Mouse (Mus musculus): ENCODE measurements at regions not wholly inside any gene's neighbourhood (a gene's known extent, or its start where the extent isn't known, plus 50 kb on each side); places are given as distances from the start of the nearest gene placed in this dataset.

DNA sequence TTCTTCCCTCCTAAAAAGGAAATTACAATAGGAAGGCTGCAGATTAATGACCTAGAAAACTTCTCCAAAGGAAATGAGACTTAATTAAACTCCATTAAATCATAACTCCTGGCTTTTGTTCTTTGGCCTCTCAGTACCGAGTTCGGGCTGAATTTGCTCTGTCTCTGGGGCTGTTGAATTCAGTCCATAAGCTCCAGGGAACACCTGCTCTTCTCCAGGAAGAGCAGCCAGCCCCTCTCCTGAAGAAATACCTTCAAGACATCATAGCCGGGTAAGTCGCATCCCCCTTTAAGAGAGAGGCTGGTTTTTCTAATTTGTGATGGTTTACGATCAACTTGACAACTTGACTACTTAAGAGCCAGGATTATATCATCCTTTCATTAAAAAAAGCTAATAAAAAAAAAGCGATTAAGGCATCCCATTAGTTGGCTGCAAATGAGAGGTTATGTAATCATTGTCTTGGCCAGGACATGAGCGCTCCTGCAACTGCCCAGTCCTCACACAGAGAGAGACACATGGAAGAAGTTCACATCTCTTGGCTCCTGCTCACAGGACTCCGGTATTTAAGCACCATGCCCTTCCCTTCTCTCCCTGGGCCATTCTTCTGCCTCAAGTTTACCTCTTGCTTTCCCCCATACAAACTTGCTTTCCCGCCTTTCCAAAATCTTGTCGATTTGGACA, 524.0 kb upstream of the Adam5 start:
- Histone ChIP-seq H3K4me3 (replicated peaks) (no peak overlapping the region), H3K36me3 (replicated peaks; ENCODE audit: low read length) (no peaks in the 10 kb centered on the region), H3K4me1 (peaks cover 3% of the 10 kb centered on the region), H3K9me3 (peaks cover 14% of the 10 kb centered on the region), H3K27me3 (replicated peaks) (peaks cover 42% of the 10 kb centered on the region)
- TF ChIP-seq GATA1 (IDR thresholded peaks at IDR 0.05; ENCODE audit: borderline replicate concordance, low read length) (no peak), FLI1 (IDR thresholded peaks at IDR 0.05; ENCODE audit: low read length) (no peak)

DNA sequence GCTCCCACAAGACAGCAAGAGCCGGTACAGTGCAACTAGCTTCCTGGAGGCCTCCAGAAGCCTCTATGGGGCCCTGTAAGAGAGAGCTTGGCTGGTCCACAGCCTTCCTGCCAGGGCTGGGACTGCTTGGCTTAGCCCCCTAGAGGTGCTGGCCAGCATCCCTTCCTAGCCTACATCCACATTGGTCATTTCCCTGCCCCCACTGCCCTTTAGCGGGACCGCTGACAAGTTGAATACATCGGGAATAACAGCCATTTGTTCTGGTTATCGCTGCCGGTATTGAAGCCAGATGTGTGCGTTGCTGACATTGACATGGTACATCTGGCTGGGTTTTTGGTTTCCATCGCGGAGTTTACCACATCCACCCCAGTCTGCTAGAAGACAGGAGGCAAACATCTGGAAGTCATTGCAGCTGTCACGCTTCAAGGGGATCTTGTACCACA, 519.0 kb upstream of the Adam5 start:
- H3K36me3 ChIP-seq (replicated peaks; ENCODE audit: low read length) = no peaks in the 10 kb centered on the region

DNA sequence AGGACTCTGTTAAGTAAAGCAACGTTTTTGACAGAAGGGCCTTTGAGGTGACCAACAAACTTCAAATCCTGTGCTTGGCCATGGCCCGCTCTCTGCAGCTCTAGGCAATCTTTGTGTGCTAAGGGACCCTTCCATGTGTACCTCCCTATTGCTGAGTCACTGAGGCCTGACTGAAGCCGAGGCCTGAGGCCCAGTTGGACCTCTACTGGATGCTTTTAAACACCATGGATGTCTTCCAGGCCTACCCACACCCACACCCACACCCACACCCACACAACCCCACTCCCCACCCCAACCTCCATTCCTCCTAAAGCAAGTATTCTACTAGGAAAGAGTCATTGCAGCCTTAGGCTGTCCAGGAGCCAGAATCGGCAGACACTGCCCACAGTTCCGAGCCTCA, 518.3 kb upstream of the Adam5 start:
- TF ChIP-seq FLI1 (IDR thresholded peaks at IDR 0.05; ENCODE audit: low read length) = no peak
- no peak for TF ChIP-seq GATA1 (IDR thresholded peaks at IDR 0.05; ENCODE audit: borderline replicate concordance, low read length)
- peaks cover 24% of the 10 kb centered on the region for H3K27me3 ChIP-seq (replicated peaks)
- no peaks in the 10 kb centered on the region for H3K36me3 ChIP-seq (replicated peaks; ENCODE audit: low read length)
- H3K4me1 ChIP-seq = no peaks in the 10 kb centered on the region
- H3K9me3 ChIP-seq = peaks cover 14% of the 10 kb centered on the region
- no peak overlapping the region for H3K4me3 ChIP-seq (replicated peaks)

More for the DNA sequence above, 519.0 kb upstream of the Adam5 start:
- H3K4me3 ChIP-seq (replicated peaks) = no peak overlapping the region
- peaks cover 24% of the 10 kb centered on the region for H3K27me3 ChIP-seq (replicated peaks)
- no peaks in the 10 kb centered on the region for H3K4me1 ChIP-seq
- TF ChIP-seq GATA1 (IDR thresholded peaks at IDR 0.05; ENCODE audit: borderline replicate concordance, low read length) (no peak), FLI1 (IDR thresholded peaks at IDR 0.05; ENCODE audit: low read length) (no peak)
- H3K9me3 ChIP-seq = peaks cover 14% of the 10 kb centered on the region

DNA sequence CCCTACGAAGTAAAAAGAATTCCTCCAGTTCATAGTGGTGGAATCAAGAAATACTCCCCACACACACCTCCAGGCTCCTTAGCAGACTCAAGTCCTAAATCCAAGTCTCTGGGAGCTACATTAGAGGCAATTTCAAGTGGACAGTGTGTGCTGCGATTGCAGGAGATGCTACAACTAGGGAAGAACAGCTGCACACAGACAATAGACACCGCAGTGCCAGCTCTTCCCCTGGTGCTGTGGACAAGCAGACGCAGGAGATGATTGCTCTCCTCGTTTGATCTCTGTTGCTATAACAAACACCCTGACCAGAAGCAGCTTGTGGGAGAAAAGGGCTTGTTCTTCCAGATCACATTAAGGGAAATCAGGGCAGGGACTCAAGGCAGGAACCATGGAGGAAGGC, 517.1 kb upstream of the Adam5 start:
- H3K4me1 ChIP-seq = no peaks in the 10 kb centered on the region
- no peak overlapping the region for H3K4me3 ChIP-seq (replicated peaks)
- H3K27me3 ChIP-seq (replicated peaks) = peaks cover 21% of the 10 kb centered on the region
- TF ChIP-seq GATA1 (IDR thresholded peaks at IDR 0.05; ENCODE audit: borderline replicate concordance, low read length) (no peak), FLI1 (IDR thresholded peaks at IDR 0.05; ENCODE audit: low read length) (no peak)
- no peaks in the 10 kb centered on the region for H3K36me3 ChIP-seq (replicated peaks; ENCODE audit: low read length)
- peaks cover 23% of the 10 kb centered on the region for H3K9me3 ChIP-seq

DNA sequence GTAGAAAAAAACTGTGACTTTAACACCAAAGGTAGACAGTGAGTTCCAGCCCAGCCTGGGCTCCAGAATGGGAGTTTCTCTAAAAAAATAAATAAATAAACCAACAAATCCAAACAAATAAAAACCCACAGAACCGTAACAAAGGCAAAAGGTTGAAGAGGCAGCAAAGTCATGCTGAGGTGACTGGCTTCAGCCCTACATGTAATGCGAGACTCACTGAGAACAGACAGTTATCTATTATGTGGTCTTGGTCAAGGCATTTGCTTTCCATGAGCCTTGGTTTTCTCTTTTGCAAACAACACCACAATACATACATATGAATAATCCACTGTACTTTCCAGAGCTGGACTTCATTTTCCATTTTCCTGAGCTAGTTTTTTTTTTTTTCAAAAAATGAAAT, 516.6 kb upstream of the Adam5 start:
- peaks cover 21% of the 10 kb centered on the region for H3K27me3 ChIP-seq (replicated peaks)
- peaks cover 23% of the 10 kb centered on the region for H3K9me3 ChIP-seq
- no peak overlapping the region for H3K4me3 ChIP-seq (replicated peaks)
- H3K4me1 ChIP-seq = no peaks in the 10 kb centered on the region
- TF ChIP-seq FLI1 (IDR thresholded peaks at IDR 0.05; ENCODE audit: low read length) (no peak), GATA1 (IDR thresholded peaks at IDR 0.05; ENCODE audit: borderline replicate concordance, low read length) (no peak)
- H3K36me3 ChIP-seq (replicated peaks; ENCODE audit: low read length) = no peaks in the 10 kb centered on the region

DNA sequence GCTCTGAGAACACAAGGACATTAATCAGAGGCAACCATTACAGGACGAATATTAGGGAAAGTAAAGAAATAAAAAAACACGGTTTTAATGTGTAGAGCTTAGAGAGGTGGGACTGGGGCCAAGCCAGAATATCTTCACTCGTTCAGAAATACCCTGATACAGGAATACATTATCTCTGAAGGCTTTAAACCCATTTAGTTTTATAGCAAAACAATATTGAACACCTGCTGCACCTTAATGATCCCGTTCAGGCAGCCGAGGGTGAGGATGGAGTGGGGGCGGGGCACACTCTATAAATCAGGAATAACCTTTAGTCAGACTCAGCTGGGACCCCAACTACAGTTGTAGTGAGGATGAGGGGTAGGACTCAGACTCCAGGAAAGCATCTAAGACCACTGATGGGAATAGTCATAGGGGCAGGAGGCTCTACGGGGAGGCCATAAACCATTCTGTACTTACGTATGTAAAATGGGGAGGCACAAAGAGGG, 508.0 kb upstream of the Adam5 start:
- no peaks in the 10 kb centered on the region for H3K36me3 ChIP-seq (replicated peaks; ENCODE audit: low read length)
- TF ChIP-seq GATA1 (IDR thresholded peaks at IDR 0.05; ENCODE audit: borderline replicate concordance, low read length) (no peak), FLI1 (IDR thresholded peaks at IDR 0.05; ENCODE audit: low read length) (no peak)
- peaks cover 23% of the 10 kb centered on the region for H3K27me3 ChIP-seq (replicated peaks)
- H3K9me3 ChIP-seq = peaks cover 12% of the 10 kb centered on the region
- H3K4me1 ChIP-seq = peaks cover 7% of the 10 kb centered on the region
- H3K4me3 ChIP-seq (replicated peaks) = no peak overlapping the region

DNA sequence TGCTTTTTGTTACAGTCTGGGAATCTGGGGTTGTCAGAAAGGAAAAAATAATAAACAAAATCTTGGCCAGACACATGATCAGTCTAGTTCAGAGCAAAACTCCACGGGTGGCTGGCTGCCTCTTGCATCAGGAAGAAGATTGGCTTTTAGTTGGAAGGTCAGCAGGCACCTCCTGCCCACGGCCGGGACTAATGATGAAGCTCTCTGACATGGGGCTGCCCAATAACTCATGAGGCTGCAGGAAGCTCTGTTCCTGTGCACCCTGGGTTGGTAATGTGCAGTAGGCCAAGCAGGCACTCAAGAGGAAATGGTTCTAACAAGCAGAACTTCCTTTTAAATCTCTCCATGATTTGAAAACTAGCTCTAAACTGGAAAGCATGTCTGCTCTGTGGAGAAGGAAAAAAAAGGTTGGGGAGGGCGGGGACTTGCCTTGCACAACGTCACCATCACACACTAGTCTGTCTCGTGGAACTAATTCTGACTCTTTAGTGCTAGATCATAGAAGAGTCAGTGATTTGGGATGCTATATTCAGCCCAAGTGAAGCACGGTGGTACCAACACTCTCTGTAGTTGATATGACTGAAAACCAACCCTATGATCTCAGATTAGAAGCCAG, 507.1 kb upstream of the Adam5 start:
- no peak overlapping the region for H3K4me3 ChIP-seq (replicated peaks)
- peaks cover 27% of the 10 kb centered on the region for H3K27me3 ChIP-seq (replicated peaks)
- no peaks in the 10 kb centered on the region for H3K36me3 ChIP-seq (replicated peaks; ENCODE audit: low read length)
- peaks cover 7% of the 10 kb centered on the region for H3K4me1 ChIP-seq
- TF ChIP-seq FLI1 (IDR thresholded peaks at IDR 0.05; ENCODE audit: low read length) (no peak), GATA1 (IDR thresholded peaks at IDR 0.05; ENCODE audit: borderline replicate concordance, low read length) (no peak)
- peaks cover 5% of the 10 kb centered on the region; the same call in 1 of the 2 replicates for H3K9me3 ChIP-seq

DNA sequence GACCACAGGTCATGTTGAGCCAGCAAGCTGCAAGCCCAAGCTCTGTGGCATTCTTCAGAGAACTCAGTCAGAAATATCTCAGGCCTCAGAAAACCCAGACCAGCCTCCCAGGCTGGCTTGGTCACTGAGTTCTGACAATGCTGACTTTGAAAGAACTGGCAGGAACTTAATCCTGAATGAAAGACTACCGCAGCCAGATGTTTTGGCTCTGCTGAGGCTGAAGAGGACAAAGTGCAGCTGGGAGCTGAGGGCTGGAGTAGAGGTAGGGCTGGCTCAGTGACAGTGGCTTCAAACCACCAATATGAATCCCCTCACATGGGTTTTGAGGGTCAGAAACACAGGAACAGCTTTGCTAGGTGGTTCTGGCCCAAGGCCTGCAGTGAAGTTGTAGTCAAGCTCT, 505.6 kb upstream of the Adam5 start:
- H3K4me1 ChIP-seq = peaks cover 7% of the 10 kb centered on the region
- no peak overlapping the region for H3K4me3 ChIP-seq (replicated peaks)
- peaks cover 39% of the 10 kb centered on the region for H3K27me3 ChIP-seq (replicated peaks)
- TF ChIP-seq GATA1 (IDR thresholded peaks at IDR 0.05; ENCODE audit: borderline replicate concordance, low read length) = no peak
- no peak for TF ChIP-seq FLI1 (IDR thresholded peaks at IDR 0.05; ENCODE audit: low read length)
- 0 out of 2 replicates have a peak, but pooled peaks cover under 1% of the 10 kb centered on the region for H3K9me3 ChIP-seq
- H3K36me3 ChIP-seq (replicated peaks; ENCODE audit: low read length) = no peaks in the 10 kb centered on the region

DNA sequence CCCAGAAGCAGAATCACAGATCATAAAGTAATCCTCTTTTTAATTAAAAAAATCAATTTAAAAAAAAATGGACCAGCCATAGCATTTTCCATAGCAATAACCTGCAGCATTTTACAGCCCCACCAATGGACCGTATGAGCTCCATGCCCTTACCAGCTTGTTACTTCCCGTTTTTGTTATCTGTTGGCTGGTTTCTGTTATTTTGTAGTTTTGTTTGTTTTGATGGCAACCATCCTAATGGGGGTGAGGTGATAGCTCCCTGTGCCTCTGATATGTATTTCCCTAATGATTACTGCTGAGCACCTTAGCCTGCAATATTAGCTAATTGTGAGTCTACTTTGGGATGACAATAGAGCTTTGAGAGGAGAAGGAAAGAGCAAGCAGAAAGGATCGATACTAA, 504.1 kb upstream of the Adam5 start:
- Histone ChIP-seq H3K36me3 (replicated peaks; ENCODE audit: low read length) (no peaks in the 10 kb centered on the region), H3K4me3 (replicated peaks) (no peak overlapping the region), H3K4me1 (peaks cover 7% of the 10 kb centered on the region), H3K27me3 (replicated peaks) (peaks cover 44% of the 10 kb centered on the region), H3K9me3 (peaks cover 4% of the 10 kb centered on the region; the same call in 1 of the 2 replicates)
- no peak for TF ChIP-seq GATA1 (IDR thresholded peaks at IDR 0.05; ENCODE audit: borderline replicate concordance, low read length)
- TF ChIP-seq FLI1 (IDR thresholded peaks at IDR 0.05; ENCODE audit: low read length) = no peak

DNA sequence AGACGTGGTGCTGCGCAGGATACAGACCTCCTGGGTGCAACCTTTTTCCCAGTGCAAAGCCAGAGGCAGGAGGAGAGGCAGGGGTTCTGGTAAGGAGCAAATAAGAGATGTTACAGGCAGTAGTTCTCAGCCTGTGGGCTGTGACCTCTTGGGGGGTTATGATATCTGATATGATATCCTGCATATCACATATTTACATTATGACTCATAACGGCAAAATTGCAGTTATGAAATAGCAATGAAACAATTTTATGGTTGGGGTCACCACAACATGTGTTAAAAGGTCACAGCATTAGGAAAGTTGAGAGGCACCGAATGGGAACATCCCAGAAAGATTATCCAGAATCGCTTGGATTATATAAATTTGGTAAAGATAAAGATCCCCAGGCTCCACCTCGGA, 502.8 kb upstream of the Adam5 start:
- Histone ChIP-seq H3K4me3 (replicated peaks) (no peak overlapping the region), H3K9me3 (peaks cover 4% of the 10 kb centered on the region; the same call in 1 of the 2 replicates), H3K27me3 (replicated peaks) (peaks cover 43% of the 10 kb centered on the region), H3K4me1 (peaks cover 7% of the 10 kb centered on the region), H3K36me3 (replicated peaks; ENCODE audit: low read length) (no peaks in the 10 kb centered on the region)
- no peak for TF ChIP-seq FLI1 (IDR thresholded peaks at IDR 0.05; ENCODE audit: low read length)
- no peak for TF ChIP-seq GATA1 (IDR thresholded peaks at IDR 0.05; ENCODE audit: borderline replicate concordance, low read length)
